Mouse (Mus musculus) cerebellum, postnatal 36 days (tissue): ENCODE data around the gene Scube2.
A peak's percentile ranks its signal among the peaks of the same experiment; 100 is the strongest.

Experiments used
- DNase-seq, 2 experiments: peaks; one replicate each; pipeline ENCODE4 v3.0.0; 2021 to 2022; ENCODE audit warnings: mixed read lengths in 2 of 2

The Scube2 gene

DNA sequence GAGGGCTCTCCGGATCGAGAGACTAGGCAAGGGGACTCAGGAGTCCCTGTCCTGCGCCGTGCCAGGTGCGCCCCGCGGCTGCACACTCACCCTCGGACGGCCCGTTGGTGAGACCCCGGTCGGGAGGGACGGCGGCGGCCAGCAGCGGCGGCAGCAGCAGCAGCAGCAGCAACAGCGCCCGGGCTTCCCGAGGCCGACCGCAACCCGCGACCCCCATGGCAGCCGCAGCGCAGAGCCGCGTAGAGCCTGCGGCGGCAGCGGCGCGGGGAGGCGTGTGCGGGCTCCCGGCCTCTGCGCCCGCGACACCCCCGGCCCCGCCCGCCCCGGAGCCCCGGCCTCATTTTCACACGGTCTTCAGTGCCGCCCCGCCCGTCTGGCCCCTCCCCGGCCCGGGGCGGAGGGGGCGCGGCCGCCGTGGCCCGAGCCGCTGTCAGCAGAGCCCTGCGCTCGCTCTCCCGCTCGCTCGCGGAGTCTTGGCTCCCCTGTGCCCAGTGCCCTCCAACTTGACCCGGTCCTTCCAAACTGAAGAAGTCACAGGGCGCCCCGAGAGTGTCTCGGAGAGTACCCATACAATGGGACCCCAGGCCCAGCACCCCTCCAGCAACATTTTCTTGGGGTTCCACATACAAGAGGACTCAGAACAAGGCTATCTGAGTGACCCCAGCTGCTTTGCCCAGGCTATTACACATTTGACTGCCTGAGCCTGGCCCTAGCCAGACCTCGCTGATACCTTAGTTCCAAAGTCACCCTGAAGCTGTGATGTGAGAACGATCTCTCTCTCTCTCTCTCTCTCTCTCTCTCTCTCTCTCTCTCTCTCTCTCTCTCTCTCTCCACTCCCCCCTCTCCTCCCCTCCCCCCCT, at the start of gene Scube2:
TSS of gene Scube2 (minus strand) at position 310 of the 860 bp plus-strand sequence.
- DNase-seq = peak in 1 of 2 experiments; percentile 5

DNA sequence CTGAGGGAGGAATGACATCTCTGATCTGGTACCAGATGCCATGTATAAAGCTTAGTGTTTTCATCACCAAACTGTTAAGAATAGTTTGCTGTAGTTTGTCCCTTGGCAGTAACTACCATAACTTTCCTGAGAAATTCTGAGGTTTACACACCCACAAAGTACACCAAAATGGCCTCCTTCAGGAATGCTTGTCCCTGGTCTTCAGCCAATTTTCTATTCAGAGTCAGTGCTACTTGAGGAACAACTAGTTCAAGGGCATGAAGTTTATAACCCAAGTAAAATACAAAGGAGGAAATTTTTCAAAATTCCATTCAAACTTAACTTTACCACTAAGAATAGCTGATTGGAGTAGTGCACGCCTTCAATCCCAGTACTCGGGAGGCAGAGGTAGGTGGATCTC, 40.7 kb upstream of the Scube2 start:
- DNase-seq = no peak

DNA sequence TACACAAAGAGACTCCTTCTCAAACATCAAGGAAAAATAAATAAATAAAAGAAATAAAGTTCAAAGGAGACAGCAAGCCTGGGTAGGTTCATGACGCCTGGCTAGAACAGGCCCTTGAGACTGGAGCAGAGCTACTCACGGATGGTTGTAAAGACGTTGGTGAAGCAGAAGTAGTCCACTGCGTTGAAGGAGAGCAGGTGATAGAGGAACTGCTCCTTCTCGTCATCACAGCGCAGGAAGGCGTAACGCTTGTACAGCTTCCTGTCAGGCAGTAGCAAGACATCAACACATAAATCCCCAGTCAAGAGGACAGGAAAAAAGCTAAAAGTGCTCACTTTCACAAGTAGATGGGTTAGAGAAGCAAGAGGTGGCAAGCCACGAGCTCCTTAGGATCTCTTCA, 35.4 kb upstream of the Scube2 start:
- no peak for DNase-seq

DNA sequence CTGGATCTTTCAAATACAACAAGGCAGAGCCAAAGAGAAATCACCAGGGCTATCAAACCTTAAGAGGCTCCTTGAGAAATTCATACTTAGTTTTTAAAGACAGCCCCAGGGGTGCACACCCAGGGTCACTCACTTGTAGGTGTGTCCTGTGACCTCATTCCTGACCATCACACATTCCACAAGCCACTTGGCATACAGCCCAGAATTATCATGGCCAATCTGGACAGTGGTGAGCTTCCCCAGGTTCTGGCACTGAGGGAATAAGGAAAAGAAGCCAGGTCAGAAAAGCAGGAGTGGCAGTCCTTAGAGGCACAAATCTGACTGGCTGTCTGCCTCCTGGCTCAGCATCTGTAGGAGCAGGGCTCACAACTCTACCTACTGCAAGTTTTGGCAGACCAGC, 33.4 kb upstream of the Scube2 start:
- no peak for DNase-seq

DNA sequence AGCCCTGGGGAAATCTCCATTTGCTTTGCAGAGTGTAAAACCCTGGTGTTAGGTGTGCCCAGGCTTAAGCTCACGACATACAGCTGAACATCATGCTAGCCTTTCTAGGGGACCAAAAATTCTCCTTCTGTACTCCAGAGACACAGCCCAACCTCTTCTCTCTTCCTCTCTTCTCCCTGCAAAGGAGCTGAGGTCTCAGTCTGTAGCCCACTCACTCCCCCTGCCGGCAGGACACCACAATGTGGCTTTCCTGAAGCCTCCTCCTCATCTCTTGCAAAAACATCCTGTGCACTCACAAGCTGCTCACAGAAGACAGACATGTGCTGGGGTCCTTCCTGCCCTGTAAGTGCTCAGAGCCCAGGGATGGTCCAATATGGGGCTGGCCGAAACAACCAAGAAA, 27.1 kb upstream of the Scube2 start:
- DNase-seq = peak; percentile 70 to 76

GRCm38 (mm10) chr7:109891786-109892185, 26.3 kb upstream of the Scube2 start:
- DNase-seq = no peak

DNA sequence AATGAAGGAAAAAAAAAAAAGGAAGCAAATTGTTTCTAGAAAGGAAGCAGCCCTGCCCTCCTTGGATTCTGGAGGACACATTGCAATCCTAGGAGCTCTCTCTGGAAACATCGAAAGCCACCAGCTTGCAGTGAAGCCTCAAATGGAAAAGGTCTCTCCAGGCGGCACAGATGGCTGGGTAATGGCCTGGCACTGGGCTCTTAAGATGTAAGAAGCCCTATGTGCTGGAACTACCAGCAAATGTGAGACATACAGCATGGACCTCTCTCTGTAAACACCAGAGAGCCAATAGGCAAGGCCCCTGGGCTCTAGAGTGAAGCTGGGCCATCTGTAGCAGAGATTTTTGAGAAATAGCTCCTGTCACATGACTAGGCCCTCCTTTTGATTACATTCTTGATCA, 24.8 kb upstream of the Scube2 start:
- peak; percentile 54 for DNase-seq

DNA sequence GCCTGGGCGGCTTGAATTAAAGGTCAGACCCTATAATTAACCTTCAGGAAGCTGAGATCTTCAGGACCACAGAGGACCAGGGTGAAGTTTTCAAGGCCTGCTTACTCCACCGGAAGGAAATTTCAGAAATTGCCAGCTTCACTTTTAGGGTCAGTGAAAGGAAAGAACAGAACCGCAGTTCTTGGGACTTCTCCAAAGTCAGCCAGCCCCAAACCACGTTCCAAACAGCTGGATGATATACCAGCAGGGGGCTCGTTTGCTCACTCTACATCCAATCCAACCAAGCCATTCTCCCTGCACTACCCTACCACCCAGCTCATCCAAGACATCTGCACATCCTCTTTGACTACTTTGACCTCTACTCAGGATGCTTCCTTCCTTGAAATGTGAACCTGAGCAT, 23.8 kb upstream of the Scube2 start:
- DNase-seq = no peak

- no peak for DNase-seq
Measured at GRCm38 (mm10) chr7:109886249-109886648, 20.8 kb upstream of the Scube2 start.

- DNase-seq = no peak
Measured at GRCm38 (mm10) chr7:109882574-109882973, 17.1 kb upstream of the Scube2 start.

DNA sequence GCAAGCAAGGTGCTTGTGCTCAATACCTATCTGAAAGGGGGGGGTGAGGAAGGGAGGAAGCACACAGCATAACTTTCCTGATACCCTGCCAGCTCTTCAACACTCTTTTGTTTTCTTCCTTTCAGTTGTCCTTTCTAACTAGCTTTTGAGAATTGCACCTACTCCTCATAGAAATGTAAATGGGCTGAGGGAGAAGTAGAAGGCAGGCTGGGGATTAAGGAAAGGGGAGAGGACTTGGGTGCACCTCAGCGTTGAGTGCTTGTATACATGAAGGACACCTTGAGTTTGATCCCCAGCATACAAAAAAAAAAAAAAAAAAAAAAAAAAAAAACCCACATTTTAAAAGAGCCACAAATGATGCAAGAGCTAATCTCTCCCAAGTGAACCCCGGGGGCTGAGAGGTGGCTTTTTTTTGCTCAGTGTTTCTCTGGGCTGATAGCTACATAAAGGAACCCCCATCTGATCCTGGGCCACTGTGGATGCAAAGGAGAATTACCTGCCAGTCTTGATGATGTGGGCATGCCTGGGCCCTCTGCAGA, 16.2 kb upstream of the Scube2 start:
- DNase-seq = no peak

- DNase-seq = no peak
Measured at GRCm38 (mm10) chr7:109879158-109879557, 13.7 kb upstream of the Scube2 start.

GRCm38 (mm10) chr7:109876085-109876484, 10.6 kb upstream of the Scube2 start:
- DNase-seq = no peak

DNA sequence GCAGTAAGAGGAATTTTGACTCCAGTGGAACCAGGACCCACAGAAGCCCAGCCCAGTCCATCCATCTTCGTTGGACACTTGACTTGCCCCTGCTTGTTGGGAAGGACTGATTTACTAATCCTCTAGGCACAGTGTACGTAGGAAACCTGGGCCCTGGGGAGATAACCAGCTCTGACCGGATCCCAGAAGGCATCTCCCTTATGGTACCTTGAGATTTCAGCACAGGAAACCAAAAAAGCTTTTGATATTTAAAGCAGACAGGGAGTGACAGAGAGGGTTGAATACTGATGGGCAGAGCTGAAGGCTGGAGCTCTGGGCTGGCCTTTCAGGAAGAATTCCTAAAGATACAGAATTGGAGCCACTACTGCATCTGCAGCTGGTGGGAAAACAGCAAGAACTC, 10.1 kb upstream of the Scube2 start:
- DNase-seq = no peak

- no peak for DNase-seq
Measured at GRCm38 (mm10) chr7:109875033-109875432, 9.6 kb upstream of the Scube2 start.

DNA sequence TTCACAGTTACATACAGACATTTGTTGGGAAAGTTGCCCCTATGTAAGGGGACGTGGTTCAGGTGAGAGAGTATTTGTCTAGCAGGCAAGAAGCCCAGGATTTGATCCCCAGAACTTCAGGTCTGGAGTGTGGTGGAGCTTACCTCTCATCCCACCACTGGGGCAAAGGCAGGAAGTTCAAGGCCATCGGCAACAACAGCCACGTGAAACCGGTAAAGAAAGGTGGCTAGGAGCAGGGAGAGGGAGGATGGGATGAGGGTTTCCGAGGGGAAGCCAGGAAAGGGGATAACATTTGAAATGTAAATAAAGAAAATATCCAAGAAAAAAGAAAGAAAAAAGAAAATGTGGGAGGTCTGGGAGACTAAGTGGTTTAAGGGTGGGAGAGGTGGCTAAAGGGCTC, 7.7 kb upstream of the Scube2 start:
- no peak for DNase-seq

DNA sequence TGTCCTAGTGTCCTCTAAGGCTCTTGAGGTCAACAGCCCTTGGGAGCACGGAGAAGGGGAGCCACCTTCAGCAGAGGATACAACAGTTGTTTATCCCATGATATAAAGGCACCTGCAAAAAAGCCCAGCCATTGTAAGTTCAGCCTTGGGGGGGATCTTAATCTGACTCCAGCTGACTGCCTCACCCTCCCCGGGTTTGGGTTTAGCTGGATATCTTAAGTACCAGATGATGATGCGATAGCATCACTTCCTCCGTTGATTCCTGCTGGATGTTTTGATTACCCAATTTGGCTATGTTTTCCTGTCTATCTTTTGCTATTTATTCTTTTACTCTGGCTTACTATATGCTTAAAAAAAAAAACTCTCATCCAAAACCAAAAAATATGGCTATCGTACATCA, 5.8 kb upstream of the Scube2 start:
- no peak for DNase-seq

- no peak for DNase-seq
Measured at GRCm38 (mm10) chr7:109868498-109868897, 3.0 kb upstream of the Scube2 start.

DNA sequence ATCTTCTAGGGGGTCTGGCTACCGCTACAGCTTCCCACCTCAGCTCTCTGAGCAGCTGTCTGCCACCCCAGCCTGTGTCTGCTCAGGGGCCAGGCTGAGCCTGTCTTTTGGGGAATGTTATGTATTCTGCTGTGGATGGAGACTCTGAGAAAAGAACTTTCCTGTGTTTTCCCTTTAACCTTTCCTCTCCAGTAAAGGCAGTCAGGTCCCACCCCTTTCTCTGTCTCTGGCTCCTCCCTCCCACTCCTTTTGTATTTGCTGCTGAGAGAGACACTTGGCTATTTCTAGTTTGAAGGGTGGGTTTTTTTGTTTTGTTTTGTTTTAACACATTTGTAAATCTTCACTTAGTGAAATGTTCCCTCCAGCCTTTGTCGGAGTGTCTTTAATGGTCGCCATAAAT, 1.2 kb upstream of the Scube2 start:
- DNase-seq = no peak

GRCm38 (mm10) chr7:109863561-109863960, 1.9 kb downstream of the Scube2 start:
- DNase-seq = no peak

DNA sequence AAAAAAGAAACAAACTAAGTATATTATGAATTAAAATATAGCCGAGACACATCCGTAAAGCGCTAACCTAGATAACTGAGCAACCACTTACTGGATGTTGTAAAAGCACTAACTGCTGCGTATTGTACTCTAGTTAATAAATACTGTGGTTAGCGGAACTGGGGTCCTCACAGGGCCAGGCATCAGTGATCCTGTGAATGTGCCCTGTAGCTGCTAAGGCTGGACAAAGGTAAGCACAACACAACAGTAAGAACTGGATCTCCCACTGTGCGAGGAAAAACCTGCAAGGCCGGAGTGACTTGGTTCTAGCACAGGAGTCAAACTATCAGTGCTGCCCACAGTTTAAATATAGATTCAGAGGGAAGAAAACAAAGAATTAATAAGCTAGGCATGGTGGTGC, 5.3 kb downstream of the Scube2 start:
- no peak for DNase-seq

DNA sequence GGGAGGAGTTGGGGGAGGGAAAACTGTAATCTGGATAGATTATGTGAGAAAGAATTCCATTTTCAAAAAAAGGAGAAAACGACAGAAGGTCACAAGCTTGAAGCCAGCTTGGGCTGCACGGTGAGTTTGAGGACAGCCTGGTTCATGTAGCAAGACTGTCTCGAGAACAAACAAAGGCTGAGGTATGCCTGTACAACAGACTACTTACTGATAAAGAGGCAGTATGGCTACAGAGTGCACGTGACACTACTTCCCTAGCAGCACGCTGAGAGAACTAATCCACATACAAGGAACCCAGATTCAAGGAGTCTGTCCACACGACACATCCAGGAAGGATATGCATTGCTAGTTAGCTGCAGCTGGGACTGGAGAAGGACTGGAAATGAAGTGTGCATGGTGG, 6.1 kb downstream of the Scube2 start:
- no peak for DNase-seq

DNA sequence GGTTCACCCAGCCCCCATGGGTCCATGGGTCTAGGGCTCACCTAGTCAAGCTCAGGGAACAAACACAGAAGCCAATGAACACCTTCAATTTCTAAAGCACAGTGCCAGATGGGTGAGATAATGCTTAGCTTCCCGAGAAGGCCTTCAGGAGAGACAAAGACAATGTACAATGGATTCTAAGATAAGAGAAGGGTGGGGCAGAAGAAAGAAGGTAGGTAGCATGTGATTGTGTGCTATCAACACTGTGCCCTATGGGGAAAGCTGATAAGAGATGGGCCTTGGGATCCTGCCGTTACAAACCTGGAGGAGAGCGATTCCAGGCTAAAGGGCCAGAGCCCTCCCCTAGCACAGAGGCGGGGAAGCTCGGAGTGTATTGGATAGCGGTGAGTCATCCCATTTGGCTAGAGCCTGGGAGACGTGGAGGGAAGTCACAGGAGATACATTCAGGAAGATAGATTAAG, 12.7 kb downstream of the Scube2 start:
- DNase-seq = peak; percentile 30 to 35

GRCm38 (mm10) chr7:109852017-109852416, 13.5 kb downstream of the Scube2 start:
- DNase-seq = no peak

DNA sequence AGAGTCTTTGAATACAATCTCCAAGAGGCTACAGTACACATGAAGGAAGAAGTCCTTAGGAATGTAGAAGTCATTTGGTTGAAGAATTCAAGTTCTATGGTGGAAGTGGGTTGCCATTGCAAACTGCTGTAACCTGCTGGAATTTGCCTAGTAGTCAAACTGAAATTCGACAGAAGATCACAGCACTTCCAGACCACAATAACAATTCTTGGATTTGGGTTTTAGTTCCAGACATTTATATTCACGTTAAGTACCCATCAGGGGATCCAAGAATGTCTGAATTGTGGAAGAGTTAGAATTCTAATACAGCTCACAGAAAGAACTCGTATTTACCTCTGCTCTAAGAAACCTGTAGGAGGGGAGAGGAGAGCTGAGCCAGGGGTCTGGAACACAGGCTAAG, 14.9 kb downstream of the Scube2 start:
- no peak for DNase-seq
